Mouse (Mus musculus) C2C12 (cell line): ENCODE data around the gene Alpk3. TPM values are rescaled to one million over a fixed set of nuclear protein-coding genes. Genes with fewer than 3 reads are reported as not detected.
A peak's percentile ranks its signal among the peaks of the same experiment; 100 is the strongest.

Experiments used
- H3K27me3 ChIP-seq: one replicate; pipeline ENCODE4 v1.6.1; 2011; ENCODE audit not compliant: control insufficient read depth, insufficient read depth, insufficient read length
- H3K36me3 ChIP-seq: one replicate; pipeline ENCODE4 v1.6.1; 2011; ENCODE audit not compliant: control insufficient read depth, insufficient read depth
- H3K4me3 ChIP-seq: one replicate; pipeline ENCODE4 v1.5.1; 2011; ENCODE audit warnings: mild to moderate bottlenecking, control low read depth; ENCODE audit not compliant: poor library complexity, insufficient read depth, severe bottlenecking
- H3K79me2 ChIP-seq: one replicate; pipeline ENCODE4 v1.6.1; 2011; ENCODE audit not compliant: control insufficient read depth, insufficient read depth
- H3K79me3 ChIP-seq: one replicate; pipeline ENCODE4 v1.6.1; 2011; ENCODE audit warnings: low read depth, control low read depth
- H3ac ChIP-seq: one replicate; pipeline ENCODE3; 2011; ENCODE audit warnings: low read depth; ENCODE audit not compliant: control insufficient read depth, insufficient read length
- CEBPB ChIP-seq: IDR thresholded peaks from one replicate; pipeline ENCODE4 v1.6.1; 2011; ENCODE audit warnings: low read depth, mild to moderate bottlenecking, control low read depth, moderate library complexity
- CTCF ChIP-seq: IDR thresholded peaks from one replicate; pipeline ENCODE4 v1.5.1; 2011; ENCODE audit not compliant: control insufficient read depth, insufficient read depth, insufficient read length
- FOSL1 ChIP-seq: IDR thresholded peaks from one replicate; pipeline ENCODE4 v1.8.0; 2011; ENCODE audit warnings: mild to moderate bottlenecking, low read length; ENCODE audit not compliant: poor library complexity, insufficient read depth, severe bottlenecking
- MAX ChIP-seq: IDR thresholded peaks from one replicate; pipeline ENCODE4 v1.6.1; 2011; ENCODE audit warnings: mild to moderate bottlenecking, control low read depth
- MYOD1 ChIP-seq: IDR thresholded peaks from one replicate; pipeline ENCODE4 v1.6.1; 2011; ENCODE audit warnings: low read depth; ENCODE audit not compliant: control insufficient read depth, insufficient read length
- MYOG ChIP-seq: IDR thresholded peaks from one replicate; pipeline ENCODE4 v1.6.1; 2011; ENCODE audit not compliant: control insufficient read depth, insufficient read length; ENCODE audit errors: extremely low read depth
- USF1 ChIP-seq: IDR thresholded peaks from one replicate; pipeline ENCODE4 v1.6.1; 2011; ENCODE audit warnings: low read depth, mild to moderate bottlenecking, control low read depth, moderate library complexity
- polyA plus RNA-seq: library from polyadenylated mRNA; unstranded; fragments of >200 nt; fragmentation: generic; extraction: Trizol; gene quantifications from one replicate; pipeline ENCODE4 v1.2.1, GENCODE M21; 2012; ENCODE audit warnings: missing spikeins

Gene Alpk3
- polyA plus RNA-seq, 1 experiment: 0.14 TPM

GRCm38 (mm10) chr7:81075732-81076131 is 18.3 kb downstream of the Alpk3 start:
- Histone ChIP-seq H3K79me3 (no peaks in the 10 kb centered on the region), H3K4me3 (no peak overlapping the region), H3K27me3 (peaks cover 10% of the 10 kb centered on the region), H3K79me2 (no peaks in the 10 kb centered on the region), H3K36me3 (no peaks in the 10 kb centered on the region), H3ac (no peak overlapping the region)
- TF ChIP-seq CEBPB (no peak), MYOG (no peak), MYOD1 (no peak), MAX (no peak)

- TF ChIP-seq MYOD1 (no peak), MYOG (no peak), USF1 (no peak), FOSL1 (no peak), CTCF (no peak), CEBPB (no peak), MAX (no peak)
- H3K4me3 ChIP-seq: no peak overlapping the region
- H3K27me3 ChIP-seq: peaks cover 10% of the 10 kb centered on the region
- no peaks in the 10 kb centered on the region for H3K36me3 ChIP-seq
- H3K79me2 ChIP-seq: no peaks in the 10 kb centered on the region
- no peak overlapping the region for H3ac ChIP-seq
- no peaks in the 10 kb centered on the region for H3K79me3 ChIP-seq
Measured at GRCm38 (mm10) chr7:81077009-81077408, 19.6 kb downstream of the Alpk3 start.

- Histone ChIP-seq H3K27me3 (peaks cover 10% of the 10 kb centered on the region), H3K79me3 (no peaks in the 10 kb centered on the region), H3ac (no peak overlapping the region), H3K36me3 (no peaks in the 10 kb centered on the region), H3K79me2 (no peaks in the 10 kb centered on the region), H3K4me3 (no peak overlapping the region)
- TF ChIP-seq USF1 (no peak), MAX (no peak), FOSL1 (no peak), CEBPB (no peak), MYOD1 (no peak), CTCF (no peak), MYOG (no peak)
Measured at GRCm38 (mm10) chr7:81078740-81079139, 21.3 kb downstream of the Alpk3 start.

GRCm38 (mm10) chr7:81093420-81093965 is 36.1 kb downstream of the Alpk3 start:
- Histone ChIP-seq H3K36me3 (no peaks in the 10 kb centered on the region), H3K4me3 (no peak overlapping the region), H3K27me3 (peaks cover 41% of the 10 kb centered on the region), H3K79me3 (no peaks in the 10 kb centered on the region), H3K79me2 (no peaks in the 10 kb centered on the region), H3ac (no peak overlapping the region)
- TF ChIP-seq FOSL1 (no peak), MYOG (no peak), MAX (no peak), CTCF (no peak), MYOD1 (no peak), USF1 (no peak), CEBPB (no peak)

- Histone ChIP-seq H3K27me3 (peaks cover 44% of the 10 kb centered on the region), H3K4me3 (no peak overlapping the region), H3ac (no peak overlapping the region), H3K36me3 (no peaks in the 10 kb centered on the region), H3K79me2 (no peaks in the 10 kb centered on the region), H3K79me3 (no peaks in the 10 kb centered on the region)
- no peak for TF ChIP-seq CTCF
- TF ChIP-seq MYOG: no peak
- TF ChIP-seq CEBPB: no peak
- TF ChIP-seq FOSL1: no peak
- no peak for TF ChIP-seq USF1
- no peak for TF ChIP-seq MYOD1
- TF ChIP-seq MAX: no peak
Measured at GRCm38 (mm10) chr7:81094104-81094757, 36.8 kb downstream of the Alpk3 start.

GRCm38 (mm10) chr7:81100341-81100740 is 42.9 kb downstream of the Alpk3 start:
- no peaks in the 10 kb centered on the region for H3K79me2 ChIP-seq
- H3K36me3 ChIP-seq: no peaks in the 10 kb centered on the region
- TF ChIP-seq USF1: no peak
- peak; percentile 37 for TF ChIP-seq MYOD1
- no peak overlapping the region for H3K4me3 ChIP-seq
- peaks cover 37% of the 10 kb centered on the region for H3K27me3 ChIP-seq
- H3K79me3 ChIP-seq: no peaks in the 10 kb centered on the region
- no peak overlapping the region for H3ac ChIP-seq
